Comparison of ENCODE assay signal across 9 mouse cellular contexts in genomic region chr9:95540487-95540886, GRCm38 (mm10). TPM values are rescaled to one million over a fixed set of nuclear protein-coding genes. Genes with fewer than 3 reads are reported as not detected.
DNase-seq lines count a peak whose midpoint lies in the region; ATAC-seq lines count a peak whose summit lies in the region.
"Had no signal": no experiment of that assay in that cellular context is flagged by ENCODE, and none has a peak within 500 bp of the region (broad histone marks: within the 10 kb centered on the region; RNA-seq: fewer than 3 reads in every experiment).

No protein-coding gene starts in this region.

- H3K9me3 ChIP-seq in hindbrain, embryonic 11.5 days (ENCODE audit: control insufficient read depth, low read length), result no peaks in the 10 kb centered on the region
- H3K9me3 ChIP-seq in hindbrain, embryonic 13.5 days, result no peaks in the 10 kb centered on the region
- no peaks in the 10 kb centered on the region for H3K9me3 ChIP-seq in embryonic facial prominence, embryonic 10.5 days
- no peaks in the 10 kb centered on the region for H3K9me3 ChIP-seq in limb, embryonic 11.5 days (ENCODE audit: control insufficient read depth, low read length)
- H3K9me3 ChIP-seq in midbrain, embryonic 16.5 days (replicated peaks; ENCODE audit: control insufficient read depth, low read length, poor library complexity, severe bottlenecking), result no peaks in the 10 kb centered on the region
- H3K9me3 ChIP-seq: limb, embryonic 12.5 days had no signal

- 64% methylated on average over 4 of the region's 4 CpGs for WGBS in hindbrain, embryonic 11.5 days
- WGBS in hindbrain, embryonic 13.5 days, result 63% methylated on average over 4 of the region's 4 CpGs
- 57% methylated on average over 4 of the region's 4 CpGs for WGBS in embryonic facial prominence, embryonic 10.5 days
- 56% methylated on average over 4 of the region's 4 CpGs for WGBS in limb, embryonic 11.5 days
- 70% methylated on average over 4 of the region's 4 CpGs for WGBS in midbrain, embryonic 16.5 days

- peak; percentile 55 for DNase-seq in hindbrain, embryonic 11.5 days (ENCODE audit: low spot score)
- DNase-seq in CD4-positive, CD25-positive, alpha-beta regulatory T cell, adult 2 months (ENCODE audit: low read depth, low spot score), result peak; percentile 65
- DNase-seq in adrenal gland, postnatal 25 days, result peak; percentile 76
- DNase-seq in embryonic facial prominence, embryonic 10.5 days (ENCODE audit: low spot score), result peak; percentile 59
- peak; percentile 70 for DNase-seq in limb, embryonic 11.5 days (ENCODE audit: low spot score)
- DNase-seq in skeletal muscle tissue, adult 2 months (ENCODE audit: low read depth, low spot score), result peak; percentile 55

- H3K4me2 ChIP-seq in hindbrain, embryonic 11.5 days (replicated peaks; ENCODE audit: low read depth, low read length), result no peak overlapping the region
- H3K4me2 ChIP-seq in hindbrain, embryonic 13.5 days, result no peak overlapping the region
- H3K4me2 ChIP-seq in limb, embryonic 11.5 days (ENCODE audit: low read depth, severe bottlenecking), result no peak overlapping the region
- no peak overlapping the region for H3K4me2 ChIP-seq in midbrain, embryonic 16.5 days (ENCODE audit: low read length)
- H3K4me2 ChIP-seq: limb, embryonic 12.5 days had no signal

- ATAC-seq in hindbrain, embryonic 11.5 days (ENCODE audit: low FRiP score), result no peak
- no peak for ATAC-seq in hindbrain, embryonic 13.5 days (ENCODE audit: low FRiP score)
- ATAC-seq in limb, embryonic 11.5 days (ENCODE audit: insufficient number of reproducible peaks, low FRiP score, low TSS enrichment, low read depth), result no peak
- no peak for ATAC-seq in midbrain, embryonic 16.5 days

- no peak overlapping the region for H3K27ac ChIP-seq in hindbrain, embryonic 11.5 days (ENCODE audit: low read depth, low read length)
- H3K27ac ChIP-seq in hindbrain, embryonic 13.5 days, result no peak overlapping the region
- no peak overlapping the region for H3K27ac ChIP-seq in embryonic facial prominence, embryonic 10.5 days (replicated peaks)
- H3K27ac ChIP-seq in limb, embryonic 11.5 days (replicated peaks; ENCODE audit: low read depth, low read length), result no peak overlapping the region
- H3K27ac ChIP-seq in midbrain, embryonic 16.5 days (ENCODE audit: low read length), result no peak overlapping the region
- H3K27ac ChIP-seq: limb, embryonic 12.5 days had no signal

- no peak overlapping the region for H3K4me3 ChIP-seq in hindbrain, embryonic 11.5 days (ENCODE audit: low read depth, low read length)
- H3K4me3 ChIP-seq in hindbrain, embryonic 13.5 days, result no peak overlapping the region
- H3K4me3 ChIP-seq in embryonic facial prominence, embryonic 10.5 days, result no peak overlapping the region
- H3K4me3 ChIP-seq in limb, embryonic 11.5 days (ENCODE audit: low read depth, low read length), result no peak overlapping the region
- no peak overlapping the region for H3K4me3 ChIP-seq in midbrain, embryonic 16.5 days (ENCODE audit: low read depth, low read length)
- H3K4me3 ChIP-seq: limb, embryonic 12.5 days had no signal

- H3K36me3 ChIP-seq in hindbrain, embryonic 11.5 days (ENCODE audit: control insufficient read depth, insufficient read depth, low read length), result no peaks in the 10 kb centered on the region
- H3K36me3 ChIP-seq in hindbrain, embryonic 13.5 days, result no peaks in the 10 kb centered on the region
- no peaks in the 10 kb centered on the region for H3K36me3 ChIP-seq in embryonic facial prominence, embryonic 10.5 days (replicated peaks)
- no peaks in the 10 kb centered on the region for H3K36me3 ChIP-seq in limb, embryonic 11.5 days (ENCODE audit: control insufficient read depth, insufficient read depth, low read length)
- no peaks in the 10 kb centered on the region for H3K36me3 ChIP-seq in midbrain, embryonic 16.5 days (ENCODE audit: control insufficient read depth, insufficient read depth, low read length)
- H3K36me3 ChIP-seq: limb, embryonic 12.5 days had no signal

- no peaks in the 10 kb centered on the region for H3K4me1 ChIP-seq in hindbrain, embryonic 11.5 days (replicated peaks; ENCODE audit: control insufficient read depth, insufficient read depth, low read length)
- peaks cover 5% of the 10 kb centered on the region; the same call in 1 of the 2 replicates for H3K4me1 ChIP-seq in hindbrain, embryonic 13.5 days (replicated peaks)
- H3K4me1 ChIP-seq in embryonic facial prominence, embryonic 10.5 days, result no peaks in the 10 kb centered on the region; the same call in 1 of the 2 replicates
- no peaks in the 10 kb centered on the region for H3K4me1 ChIP-seq in limb, embryonic 11.5 days (ENCODE audit: control insufficient read depth, insufficient read depth, low read length)
- 0 out of 2 replicates have a peak, but pooled peaks cover 3% of the 10 kb centered on the region for H3K4me1 ChIP-seq in midbrain, embryonic 16.5 days (ENCODE audit: control insufficient read depth, insufficient read depth, low read length)
- H3K4me1 ChIP-seq: limb, embryonic 12.5 days had no signal

- H3K9ac ChIP-seq in hindbrain, embryonic 11.5 days (ENCODE audit: low read depth, low read length), result no peak overlapping the region
- no peak overlapping the region for H3K9ac ChIP-seq in hindbrain, embryonic 13.5 days
- no peak overlapping the region for H3K9ac ChIP-seq in limb, embryonic 11.5 days (ENCODE audit: low read length)
- H3K9ac ChIP-seq in midbrain, embryonic 16.5 days (ENCODE audit: low read depth, low read length), result no peak overlapping the region
- H3K9ac ChIP-seq: limb, embryonic 12.5 days had no signal

- H3K27me3 ChIP-seq in hindbrain, embryonic 11.5 days (ENCODE audit: control insufficient read depth, insufficient read depth, low read length), result no peaks in the 10 kb centered on the region
- H3K27me3 ChIP-seq in hindbrain, embryonic 13.5 days, result no peaks in the 10 kb centered on the region
- H3K27me3 ChIP-seq in embryonic facial prominence, embryonic 10.5 days (replicated peaks; ENCODE audit: low read depth, poor library complexity, severe bottlenecking), result no peaks in the 10 kb centered on the region
- no peaks in the 10 kb centered on the region for H3K27me3 ChIP-seq in limb, embryonic 11.5 days (ENCODE audit: control insufficient read depth, insufficient read depth, low read length)
- no peaks in the 10 kb centered on the region for H3K27me3 ChIP-seq in midbrain, embryonic 16.5 days (ENCODE audit: control insufficient read depth, insufficient read depth, low read depth, low read length)
- H3K27me3 ChIP-seq: limb, embryonic 12.5 days had no signal

RNA-seq across cellular contexts. Expression of gene Paqr9, which starts 19.0 kb away (rescaled TPM):
- 0.37 and 0.46 TPM in 2 replicates for polyA plus RNA-seq in hindbrain, embryonic 11.5 days (2014; fragmentation: Nextera tagmentation; extraction: Ambion mirVana)
- 2.7 and 3.1 TPM in 2 replicates for polyA plus RNA-seq in hindbrain, embryonic 13.5 days (2015; fragmentation: Nextera tagmentation; extraction: Ambion mirVana)
- total RNA-seq in adrenal gland, postnatal 25 days (2021), result 6.8 and 8.6 TPM in 2 replicates
- polyA plus RNA-seq in embryonic facial prominence, embryonic 10.5 days (2016; fragmentation: Nextera tagmentation; extraction: Ambion mirVana), result 0.16 and 0.19 TPM in 2 replicates
- 0.17 TPM in 2 replicates for polyA plus RNA-seq in limb, embryonic 11.5 days (2014; fragmentation: Nextera tagmentation; extraction: Ambion mirVana)
- 5.5 and 5.7 TPM in 2 replicates for polyA plus RNA-seq in midbrain, embryonic 16.5 days (2015; fragmentation: Nextera tagmentation; extraction: Ambion mirVana)

RNA-seq across cellular contexts. Expression of gene U2surp, which starts 28.7 kb away (rescaled TPM):
- 142 and 183 TPM in 2 replicates for polyA plus RNA-seq in hindbrain, embryonic 11.5 days (2014; fragmentation: Nextera tagmentation; extraction: Ambion mirVana)
- polyA plus RNA-seq in hindbrain, embryonic 13.5 days (2015; fragmentation: Nextera tagmentation; extraction: Ambion mirVana), result 156 and 158 TPM in 2 replicates
- total RNA-seq in adrenal gland, postnatal 25 days (2021), result 63.2 and 63.6 TPM in 2 replicates
- 123 and 134 TPM in 2 replicates for polyA plus RNA-seq in embryonic facial prominence, embryonic 10.5 days (2016; fragmentation: Nextera tagmentation; extraction: Ambion mirVana)
- 148 and 156 TPM in 2 replicates for polyA plus RNA-seq in limb, embryonic 11.5 days (2014; fragmentation: Nextera tagmentation; extraction: Ambion mirVana)
- 117 and 131 TPM in 2 replicates for polyA plus RNA-seq in midbrain, embryonic 16.5 days (2015; fragmentation: Nextera tagmentation; extraction: Ambion mirVana)
